Mouse (Mus musculus): ENCODE data around the gene Parp3. TPM values are rescaled to one million over a fixed set of nuclear protein-coding genes. Genes with fewer than 3 reads are reported as not detected.
A peak's percentile ranks its signal among the peaks of the same experiment; 100 is the strongest.

The Parp3 gene
- polyA plus RNA-seq, 1 experiment = 25.8 TPM

GRCm38 (mm10) chr9:106475046-106475445 is 1.7 kb downstream of the Parp3 start:
- no peak for DNase-seq
- no peak for TF ChIP-seq POLR2A (IDR thresholded peaks at IDR 0.05; ENCODE audit: low read depth, low read length)
- no peak for TF ChIP-seq CTCF (conservative IDR thresholded peaks at IDR 0.05; ENCODE audit: insufficient read depth, insufficient read length, low read depth, low read length)
- Histone ChIP-seq H3K36me3 (ENCODE audit: control insufficient read depth, insufficient read depth, low read length) (no peaks in the 10 kb centered on the region), H3K27ac (ENCODE audit: insufficient read depth, low read depth, low read length) (no peak overlapping the region), H3K4me3 (ENCODE audit: insufficient read depth, low read depth, low read length) (no peak overlapping the region), H3K4me1 (ENCODE audit: control insufficient read depth, insufficient read depth, low read length) (peaks cover 18% of the 10 kb centered on the region), H3K27me3 (replicated peaks; ENCODE audit: control insufficient read depth, insufficient read depth, low read length) (no peaks in the 10 kb centered on the region)
- WGBS = 69% methylated on average over 7 of the region's 7 CpGs

GRCm38 (mm10) chr9:106474456-106474855 is 2.3 kb downstream of the Parp3 start:
- no peak overlapping the region for H3K4me3 ChIP-seq (ENCODE audit: insufficient read depth, low read depth, low read length)
- DNase-seq = peak; percentile 76
- H3K4me1 ChIP-seq (ENCODE audit: control insufficient read depth, insufficient read depth, low read length) = peaks cover 18% of the 10 kb centered on the region
- no peaks in the 10 kb centered on the region for H3K27me3 ChIP-seq (replicated peaks; ENCODE audit: control insufficient read depth, insufficient read depth, low read length)
- 11% methylated on average over 6 of the region's 6 CpGs for WGBS
- TF ChIP-seq POLR2A (IDR thresholded peaks at IDR 0.05; ENCODE audit: low read depth, low read length) (no peak), CTCF (conservative IDR thresholded peaks at IDR 0.05; ENCODE audit: insufficient read depth, insufficient read length, low read depth, low read length) (peak; percentile 79)
- H3K27ac ChIP-seq (ENCODE audit: insufficient read depth, low read depth, low read length) = no peak overlapping the region
- no peaks in the 10 kb centered on the region for H3K36me3 ChIP-seq (ENCODE audit: control insufficient read depth, insufficient read depth, low read length)

GRCm38 (mm10) chr9:106473753-106474105 is 3.0 kb downstream of the Parp3 start:
- Histone ChIP-seq H3K27ac (ENCODE audit: insufficient read depth, low read depth, low read length) (no peak overlapping the region), H3K27me3 (replicated peaks; ENCODE audit: control insufficient read depth, insufficient read depth, low read length) (no peaks in the 10 kb centered on the region), H3K4me3 (ENCODE audit: insufficient read depth, low read depth, low read length) (no peak overlapping the region), H3K36me3 (ENCODE audit: control insufficient read depth, insufficient read depth, low read length) (no peaks in the 10 kb centered on the region), H3K4me1 (ENCODE audit: control insufficient read depth, insufficient read depth, low read length) (peaks cover 18% of the 10 kb centered on the region)
- TF ChIP-seq CTCF (conservative IDR thresholded peaks at IDR 0.05; ENCODE audit: insufficient read depth, insufficient read length, low read depth, low read length) (no peak), POLR2A (IDR thresholded peaks at IDR 0.05; ENCODE audit: low read depth, low read length) (no peak)
- DNase-seq = no peak
- 37% methylated on average over 5 of the region's 5 CpGs for WGBS

- peaks cover 18% of the 10 kb centered on the region for H3K4me1 ChIP-seq (ENCODE audit: control insufficient read depth, insufficient read depth, low read length)
- H3K27me3 ChIP-seq (replicated peaks; ENCODE audit: control insufficient read depth, insufficient read depth, low read length) = no peaks in the 10 kb centered on the region
- peak; percentile 82 for DNase-seq
- TF ChIP-seq CTCF (conservative IDR thresholded peaks at IDR 0.05; ENCODE audit: insufficient read depth, insufficient read length, low read depth, low read length) = no peak
- TF ChIP-seq POLR2A (IDR thresholded peaks at IDR 0.05; ENCODE audit: low read depth, low read length) = no peak
- no peaks in the 10 kb centered on the region for H3K36me3 ChIP-seq (ENCODE audit: control insufficient read depth, insufficient read depth, low read length)
- H3K4me3 ChIP-seq (ENCODE audit: insufficient read depth, low read depth, low read length) = no peak overlapping the region
- no peak overlapping the region for H3K27ac ChIP-seq (ENCODE audit: insufficient read depth, low read depth, low read length)
- WGBS = 69% methylated on average over 16 of the region's 16 CpGs
These were observed 3.5 kb downstream of the Parp3 start for GRCm38 (mm10) chr9:106473081-106473752.

GRCm38 (mm10) chr9:106472321-106472720 is 4.4 kb downstream of the Parp3 start:
- Histone ChIP-seq H3K4me1 (ENCODE audit: control insufficient read depth, insufficient read depth, low read length) (peaks cover 13% of the 10 kb centered on the region), H3K27ac (ENCODE audit: insufficient read depth, low read depth, low read length) (0 out of 2 replicates have a peak overlapping the region, but pooled peaks have one; percentile 12), H3K27me3 (replicated peaks; ENCODE audit: control insufficient read depth, insufficient read depth, low read length) (no peaks in the 10 kb centered on the region), H3K36me3 (ENCODE audit: control insufficient read depth, insufficient read depth, low read length) (no peaks in the 10 kb centered on the region), H3K4me3 (ENCODE audit: insufficient read depth, low read depth, low read length) (no peak overlapping the region)
- TF ChIP-seq CTCF (conservative IDR thresholded peaks at IDR 0.05; ENCODE audit: insufficient read depth, insufficient read length, low read depth, low read length) (no peak), POLR2A (IDR thresholded peaks at IDR 0.05; ENCODE audit: low read depth, low read length) (no peak)
- DNase-seq = peak; percentile 49
- WGBS = 55% methylated on average over 4 of the region's 4 CpGs

GRCm38 (mm10) chr9:106471892-106472291 is 4.9 kb downstream of the Parp3 start:
- TF ChIP-seq POLR2A (IDR thresholded peaks at IDR 0.05; ENCODE audit: low read depth, low read length) (no peak), CTCF (conservative IDR thresholded peaks at IDR 0.05; ENCODE audit: insufficient read depth, insufficient read length, low read depth, low read length) (no peak)
- H3K36me3 ChIP-seq (ENCODE audit: control insufficient read depth, insufficient read depth, low read length) = no peaks in the 10 kb centered on the region
- peaks cover 13% of the 10 kb centered on the region for H3K4me1 ChIP-seq (ENCODE audit: control insufficient read depth, insufficient read depth, low read length)
- H3K27me3 ChIP-seq (replicated peaks; ENCODE audit: control insufficient read depth, insufficient read depth, low read length) = no peaks in the 10 kb centered on the region
- peak; percentile 81 for DNase-seq
- peak overlapping the region; percentile 2; the same call in 1 of the 2 replicates for H3K4me3 ChIP-seq (ENCODE audit: insufficient read depth, low read depth, low read length)
- 50% methylated on average over 5 of the region's 5 CpGs for WGBS
- H3K27ac ChIP-seq (ENCODE audit: insufficient read depth, low read depth, low read length) = peak overlapping the region; percentile 13; the same call in 1 of the 2 replicates

- Histone ChIP-seq H3K36me3 (ENCODE audit: control insufficient read depth, insufficient read depth, low read length) (no peaks in the 10 kb centered on the region), H3K4me1 (ENCODE audit: control insufficient read depth, insufficient read depth, low read length) (peaks cover 13% of the 10 kb centered on the region), H3K27me3 (replicated peaks; ENCODE audit: control insufficient read depth, insufficient read depth, low read length) (no peaks in the 10 kb centered on the region), H3K4me3 (ENCODE audit: insufficient read depth, low read depth, low read length) (peak overlapping the region; percentile 2; the same call in 1 of the 2 replicates), H3K27ac (ENCODE audit: insufficient read depth, low read depth, low read length) (peak overlapping the region; percentile 13; the same call in 1 of the 2 replicates)
- 66% methylated on average over 14 of the region's 14 CpGs for WGBS
- TF ChIP-seq CTCF (conservative IDR thresholded peaks at IDR 0.05; ENCODE audit: insufficient read depth, insufficient read length, low read depth, low read length) = no peak
- no peak for TF ChIP-seq POLR2A (IDR thresholded peaks at IDR 0.05; ENCODE audit: low read depth, low read length)
- peak; percentile 53 for DNase-seq
These were observed 5.6 kb downstream of the Parp3 start for GRCm38 (mm10) chr9:106470991-106471750.

Measured in kidney, adult 2 months (tissue).